Mouse (Mus musculus): ENCODE results near the gene Cd47. TPM values are rescaled to one million over a fixed set of nuclear protein-coding genes. Genes with fewer than 3 reads are reported as not detected.

Cd47 gene
- polyA plus RNA-seq, 1 experiment from 2014 or later = 80.5 TPM

Other genes with a start within 250 kb of the Cd47 start
- 38.8 and 39.5 TPM in 2 replicates for gene Ift57, start 101.3 kb upstream of the Cd47 start, polyA plus RNA-seq (2016; fragmentation: Nextera tagmentation; extraction: Ambion mirVana)

Measured in neural tube, embryonic 12.5 days (tissue).